Mouse (Mus musculus): Measurements from ENCODE around the gene Trmt13.
"Not testable (repeated sequence)": the region's sequence is repeated elsewhere in the genome, so short reads cannot be mapped to it uniquely, and the experiment has no call there.

Trmt13 gene

DNA sequence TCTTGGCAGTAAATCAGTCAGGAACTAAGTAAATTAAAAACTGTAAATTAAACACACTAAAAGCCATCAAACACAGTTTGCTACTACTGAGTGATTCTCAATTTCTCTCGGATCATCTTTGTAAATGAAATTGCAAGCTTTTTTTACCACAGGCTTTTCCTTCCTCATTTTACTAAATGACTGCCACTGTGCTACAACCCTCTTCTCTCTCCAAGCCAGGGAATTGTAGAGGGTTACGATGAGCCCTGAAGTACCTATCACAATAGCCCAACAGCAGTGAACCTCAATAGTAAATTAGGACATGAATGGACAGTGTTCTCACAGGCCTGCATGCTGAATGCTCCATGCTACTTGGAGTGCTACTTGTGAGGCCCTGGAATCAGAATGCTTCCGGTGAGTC, 19.7 kb upstream of the Trmt13 start:
- no peak for DNase-seq (ENCODE audit: low spot score)

DNA sequence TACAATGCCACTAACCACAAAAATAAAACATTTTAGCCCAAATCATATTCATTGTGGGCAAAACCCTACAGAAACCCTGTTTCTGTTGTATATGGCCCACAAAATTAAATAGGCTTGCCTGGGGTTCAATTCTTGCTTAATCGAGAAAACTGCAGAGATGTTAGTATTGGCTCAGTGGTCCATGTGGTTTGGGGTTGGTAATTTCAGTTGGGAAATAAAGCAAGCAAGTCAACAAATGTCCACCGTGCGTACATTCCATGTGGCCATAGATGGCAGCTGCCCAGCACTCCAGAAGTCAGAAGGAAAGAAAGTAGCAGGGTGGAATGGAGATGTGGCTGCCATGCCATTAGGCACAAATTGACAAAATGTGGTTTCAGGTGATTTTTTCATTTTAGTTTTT, 18.6 kb upstream of the Trmt13 start:
- DNase-seq (ENCODE audit: low spot score), result no peak

DNA sequence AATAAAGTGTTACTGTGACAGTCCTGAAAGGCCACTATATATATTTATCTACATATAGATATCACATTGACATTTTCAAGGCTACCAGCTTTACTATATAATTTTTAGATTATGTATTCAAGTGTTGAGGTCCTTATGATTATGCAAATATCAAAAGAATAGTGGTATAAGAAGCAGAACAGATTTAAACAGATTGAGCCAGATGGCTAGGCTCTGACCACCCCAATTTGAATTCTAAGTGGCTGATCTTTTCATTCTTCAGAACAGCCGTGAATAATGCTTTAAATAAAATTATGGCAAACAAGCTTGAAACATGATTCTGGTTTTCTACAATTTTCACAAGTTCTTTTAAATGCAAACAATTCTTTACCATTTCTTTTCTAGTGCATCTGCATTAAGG, 17.1 kb upstream of the Trmt13 start:
- DNase-seq (ENCODE audit: low spot score), result no peak

DNA sequence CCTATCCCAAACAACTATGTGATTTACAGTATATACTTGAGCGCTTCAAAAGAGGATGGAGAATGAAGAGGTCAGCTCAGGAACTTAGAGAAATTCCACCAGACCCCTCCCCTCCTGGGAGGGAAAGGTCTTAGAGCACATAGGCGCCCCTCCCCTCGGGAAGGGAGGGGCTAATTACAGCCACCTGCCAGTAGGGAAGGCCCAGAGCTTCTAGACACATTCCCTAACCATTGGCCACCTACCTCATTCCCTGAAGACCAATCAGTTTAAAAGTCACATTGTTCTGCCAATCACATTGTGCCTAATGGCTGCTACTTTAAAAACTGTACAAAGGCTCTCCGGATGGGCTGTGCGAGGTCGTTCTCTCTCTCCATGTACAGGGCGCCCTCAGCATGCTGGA, 8.3 kb upstream of the Trmt13 start:
- DNase-seq (ENCODE audit: low spot score), result no peak

DNA sequence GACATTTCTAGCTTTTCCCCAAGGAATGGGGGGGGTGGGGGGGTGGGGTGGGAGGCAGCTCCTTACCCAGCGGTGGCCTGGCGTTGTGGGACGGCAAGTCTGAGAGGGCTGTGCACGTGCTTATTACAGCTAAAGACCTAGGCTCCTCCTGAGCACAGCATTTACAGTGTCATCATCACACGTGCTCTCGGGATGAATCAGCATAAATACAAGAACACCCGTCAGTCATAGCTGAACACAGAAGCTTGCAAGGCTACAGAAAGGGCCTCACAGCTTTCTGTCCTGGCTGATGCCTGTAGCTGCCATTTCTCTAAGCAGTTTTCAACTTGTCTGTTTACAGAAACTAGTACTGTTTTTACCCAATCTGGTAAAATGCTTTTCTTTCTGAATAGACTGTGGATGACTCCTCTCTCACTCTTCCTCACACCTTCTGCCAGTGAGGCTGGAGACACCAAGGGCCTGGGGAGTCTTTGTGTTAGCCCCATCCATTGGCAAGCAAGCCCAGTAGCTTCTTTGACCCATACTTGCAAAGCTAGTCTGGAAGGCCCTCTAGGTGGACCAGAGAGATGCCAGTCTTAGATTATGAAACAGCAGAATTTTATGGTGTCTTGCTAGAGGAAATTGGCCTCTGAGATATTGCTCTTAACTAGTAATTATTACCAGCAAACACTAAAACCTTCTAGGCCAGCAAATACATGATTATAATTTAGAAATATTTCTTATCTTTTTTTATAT, 6.4 kb upstream of the Trmt13 start:
- DNase-seq (ENCODE audit: low spot score), result no peak

DNA sequence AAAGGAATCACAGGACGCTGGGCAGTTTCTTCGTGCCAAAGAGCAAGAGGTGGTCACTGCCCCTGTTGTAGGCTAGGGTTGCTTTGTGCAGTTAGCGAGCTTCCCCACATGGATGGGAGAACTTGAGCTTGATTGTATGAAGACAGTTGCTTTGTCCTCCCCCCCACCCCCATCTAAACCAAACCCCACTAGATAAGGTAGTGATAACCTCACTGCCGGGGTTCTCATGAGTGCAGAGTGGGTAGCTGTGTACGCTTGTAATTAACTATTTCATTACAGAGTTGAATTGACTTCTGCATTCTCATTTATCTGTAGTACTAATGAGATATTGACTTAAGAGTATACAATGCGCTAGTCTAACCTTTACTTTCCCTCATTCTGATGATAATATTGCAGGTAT, 4.5 kb upstream of the Trmt13 start:
- no peak for DNase-seq (ENCODE audit: low spot score)

DNA sequence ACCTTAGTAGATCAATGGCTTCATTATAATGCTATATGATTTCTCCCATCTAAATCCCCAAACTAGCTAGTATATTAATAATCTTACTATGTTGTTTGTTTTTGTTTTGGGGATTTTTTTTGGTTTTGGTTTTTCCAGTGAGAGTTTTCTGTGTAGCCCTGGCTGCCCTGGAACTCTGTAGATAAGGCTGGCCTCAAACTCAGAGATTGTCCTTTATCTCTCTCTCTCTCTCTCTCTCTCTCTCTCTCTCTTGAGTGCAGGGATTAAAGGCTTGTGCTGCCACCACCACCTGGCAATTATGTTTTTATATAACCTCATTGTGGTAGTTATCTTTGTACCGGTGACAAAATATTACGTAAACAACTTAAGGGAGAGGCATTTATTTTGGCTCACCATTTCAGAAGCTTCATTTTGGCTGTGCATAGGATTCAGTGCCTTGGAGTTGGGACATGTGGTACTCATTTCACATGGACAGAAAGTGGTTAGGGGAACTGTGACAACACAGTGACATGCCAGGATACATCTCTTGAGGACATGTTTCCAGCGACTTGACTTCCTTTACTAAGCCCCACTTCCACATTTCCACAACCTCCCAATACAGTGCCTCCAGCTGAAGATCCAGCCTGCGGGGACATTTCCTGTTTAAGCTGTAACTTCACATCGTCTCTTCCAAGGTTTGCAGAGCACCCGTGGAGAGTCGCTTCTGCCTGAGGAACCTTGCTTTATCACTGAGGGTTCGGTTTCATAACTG, 1.1 kb upstream of the Trmt13 start:
- no peak for DNase-seq (ENCODE audit: low spot score)

DNA sequence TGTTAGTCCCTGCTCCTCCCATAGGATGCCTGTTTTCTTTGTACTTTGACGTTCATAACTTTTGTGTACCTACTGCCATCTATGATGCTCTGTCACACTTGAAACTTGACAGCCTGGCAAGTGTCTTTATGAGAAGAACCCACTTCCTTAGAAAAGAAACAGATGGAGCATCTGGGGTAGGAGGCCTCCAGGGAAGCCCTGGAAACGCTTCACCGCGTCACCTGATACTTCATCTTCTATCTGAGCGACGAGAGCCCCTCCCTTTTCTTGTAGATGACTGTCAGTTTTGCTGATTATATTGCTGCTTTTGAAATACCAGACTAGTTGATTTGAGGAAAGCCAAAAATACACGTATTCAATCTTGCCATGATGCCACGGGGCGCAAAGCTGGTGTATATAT, 9.8 kb downstream of the Trmt13 start:
- DNase-seq (ENCODE audit: low spot score), result no peak

DNA sequence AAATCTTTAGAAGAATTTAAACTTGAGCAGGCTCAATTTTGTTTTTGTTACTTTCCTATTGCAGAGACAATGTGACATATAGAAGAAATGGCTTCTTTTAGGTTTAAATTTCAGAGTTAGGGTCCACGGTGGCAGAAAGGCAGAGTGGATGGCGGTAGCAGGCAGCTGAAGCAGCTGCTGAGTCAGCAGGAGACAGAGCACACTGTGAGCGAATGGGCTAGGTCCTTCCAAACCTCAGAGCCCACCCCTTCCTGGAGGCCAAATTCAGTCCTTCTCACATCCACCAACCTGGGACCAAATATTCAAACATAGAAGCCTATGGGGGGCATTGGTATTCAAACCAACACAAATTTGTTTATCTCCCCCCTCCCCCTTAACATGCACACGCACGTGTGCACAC, 12.6 kb downstream of the Trmt13 start:
- DNase-seq (ENCODE audit: low spot score), result no peak

DNA sequence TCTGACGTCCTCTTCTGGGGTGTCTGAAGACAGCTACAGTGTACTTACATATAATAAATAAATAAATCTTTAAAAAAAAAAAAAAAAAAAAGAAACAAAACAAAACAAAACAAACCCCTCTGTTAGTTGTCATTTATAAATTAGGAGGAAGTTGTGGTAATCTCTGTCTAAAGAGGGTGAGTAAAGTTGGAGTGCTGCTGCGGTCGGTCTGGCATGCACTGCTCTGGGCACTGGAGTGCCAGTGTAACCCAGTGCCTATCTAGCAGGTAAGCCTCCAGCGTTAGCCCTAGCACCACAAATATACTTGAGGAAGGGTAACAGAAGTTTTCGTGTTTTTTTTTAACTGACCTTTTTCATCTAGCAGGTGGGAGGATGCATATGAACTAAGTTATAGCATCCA, 13.4 kb downstream of the Trmt13 start:
- no peak for DNase-seq (ENCODE audit: low spot score)

DNA sequence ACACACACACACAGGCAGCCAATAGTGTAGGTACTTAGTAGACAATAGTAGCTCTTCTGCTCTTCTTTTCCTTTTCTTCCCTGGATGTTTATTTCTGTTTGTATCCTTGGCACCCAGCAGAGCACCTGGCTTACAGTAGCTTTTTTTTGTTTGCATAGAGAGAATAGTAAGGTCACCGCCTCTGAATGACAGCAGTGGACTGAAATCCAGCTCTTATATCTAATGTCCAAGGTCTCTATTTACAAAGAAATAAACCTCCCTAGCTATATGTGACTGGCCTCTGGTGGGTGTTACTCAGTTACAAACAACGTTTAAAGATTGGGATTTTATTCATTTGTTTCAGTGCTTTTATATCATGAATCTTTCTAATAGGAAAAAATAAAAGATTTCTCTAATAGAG, 14.7 kb downstream of the Trmt13 start:
- DNase-seq (ENCODE audit: low spot score), result no peak

DNA sequence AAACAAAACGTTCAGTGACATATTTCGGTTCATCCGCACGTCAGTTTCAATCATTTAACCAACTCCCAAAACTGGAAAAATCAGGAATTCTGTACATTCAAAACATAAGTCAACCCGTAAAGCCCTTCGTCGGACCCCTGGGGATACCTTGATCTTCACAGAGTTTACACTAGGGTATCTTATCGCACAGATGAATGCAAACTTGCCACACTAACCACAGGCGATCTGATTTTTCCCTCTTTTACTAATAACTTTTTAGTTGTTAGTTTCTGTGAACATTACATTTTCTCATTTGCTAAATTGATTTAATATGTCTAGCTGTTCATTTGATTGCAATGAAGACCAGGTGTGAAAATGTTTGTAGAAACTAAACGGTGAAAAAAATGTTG, 18.8 kb downstream of the Trmt13 start:
- no peak for DNase-seq (ENCODE audit: low spot score)

DNA sequence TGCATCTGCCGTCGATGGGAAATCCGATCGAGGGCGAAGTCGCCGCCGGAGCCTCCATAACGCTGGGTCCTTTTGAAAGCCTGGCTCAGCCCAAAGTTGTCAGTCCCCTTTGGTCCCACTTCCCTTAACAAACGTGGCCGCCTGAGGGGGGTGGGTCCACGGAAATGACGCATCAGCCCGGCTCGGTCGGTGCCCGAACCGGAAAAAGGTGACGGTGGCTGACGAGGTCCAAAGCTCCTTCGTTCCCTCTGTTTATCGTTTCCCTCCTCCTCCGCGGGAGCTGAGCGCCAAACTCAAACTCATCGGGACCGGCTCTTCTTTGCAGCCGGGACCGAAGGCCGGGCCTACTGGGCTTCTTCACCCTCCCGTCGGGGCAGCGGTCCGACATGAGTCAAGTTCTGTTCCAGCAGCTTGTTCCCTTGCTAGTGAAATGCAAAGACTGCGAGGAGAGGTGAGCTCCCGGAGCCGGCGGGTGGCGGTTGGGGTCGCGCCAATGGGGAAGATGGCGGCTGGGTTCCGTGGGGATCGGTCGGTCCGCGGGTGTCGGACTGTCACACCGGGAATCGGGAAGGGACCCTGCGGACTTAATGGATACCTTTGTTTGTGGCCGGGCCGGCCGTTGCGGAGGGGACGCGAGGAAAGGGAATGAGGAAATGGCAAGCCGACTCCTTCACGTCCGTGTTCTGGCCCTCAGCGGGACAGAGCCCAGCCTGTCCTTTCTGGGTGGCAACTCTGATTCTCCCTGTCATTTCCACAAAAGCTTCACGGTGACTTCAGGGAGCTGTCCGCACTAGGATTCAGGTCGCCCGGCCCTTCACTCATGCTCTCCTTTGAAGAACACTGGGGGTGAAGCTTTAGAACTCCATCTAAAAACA, 19.4 kb downstream of the Trmt13 start, which contains the start of gene Sass6:
Gene Sass6 (plus strand): TSS at position 255 of the 875 bp plus-strand sequence.
- DNase-seq (ENCODE audit: low spot score), result peak; percentile 95

DNA sequence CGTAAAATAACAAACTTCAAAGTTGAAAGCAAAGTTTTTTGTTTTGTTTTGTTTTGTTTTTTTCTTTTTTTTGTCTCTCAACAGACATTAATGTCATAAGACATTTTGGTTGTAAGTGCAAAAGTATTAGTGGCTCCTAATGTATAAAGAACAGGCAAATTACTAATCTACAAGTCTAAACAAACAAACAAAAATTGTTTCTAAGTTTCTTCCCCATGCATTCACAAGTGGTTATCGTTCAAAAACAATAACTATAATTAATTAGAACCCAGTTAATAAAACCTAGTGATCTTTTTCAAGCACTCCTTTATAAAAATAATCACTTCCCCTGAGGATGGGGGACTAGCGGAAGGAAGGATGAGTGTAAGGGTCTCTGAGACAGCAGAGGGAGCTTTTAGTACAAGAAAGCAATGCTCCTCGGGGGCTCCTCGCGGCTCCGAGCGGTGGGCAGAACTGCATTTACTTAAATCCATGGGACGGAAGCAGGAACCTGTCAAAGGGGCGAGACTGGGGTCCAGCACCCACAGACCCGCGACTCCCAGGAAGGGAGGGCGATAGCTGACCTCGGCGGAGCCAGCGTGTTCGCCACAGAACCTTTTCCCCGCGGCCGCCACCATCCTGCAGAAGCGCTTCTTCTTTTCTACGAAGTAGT, 20.2 kb downstream of the Trmt13 start:
- no peak for DNase-seq (ENCODE audit: low spot score)

DNA sequence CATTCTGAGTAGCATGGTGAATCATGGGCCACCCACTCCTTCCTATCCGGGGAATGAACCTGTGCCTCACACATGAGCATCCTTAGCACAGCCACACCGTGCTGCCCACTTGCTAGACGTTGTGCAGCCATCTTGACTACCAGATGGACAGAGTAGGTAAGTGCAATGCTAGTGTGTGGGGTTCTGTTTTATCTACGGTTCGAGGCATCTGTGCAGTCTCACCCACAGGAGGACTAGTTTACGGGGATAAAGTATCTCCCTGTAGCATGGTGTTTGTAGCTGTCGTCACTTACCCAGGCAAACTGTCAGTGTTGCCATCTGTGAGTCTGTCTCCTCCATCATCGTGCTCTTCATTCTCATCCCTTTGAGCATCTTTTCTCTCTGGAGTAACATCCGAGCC, 32.2 kb downstream of the Trmt13 start:
- DNase-seq (ENCODE audit: low spot score), result no peak

DNA sequence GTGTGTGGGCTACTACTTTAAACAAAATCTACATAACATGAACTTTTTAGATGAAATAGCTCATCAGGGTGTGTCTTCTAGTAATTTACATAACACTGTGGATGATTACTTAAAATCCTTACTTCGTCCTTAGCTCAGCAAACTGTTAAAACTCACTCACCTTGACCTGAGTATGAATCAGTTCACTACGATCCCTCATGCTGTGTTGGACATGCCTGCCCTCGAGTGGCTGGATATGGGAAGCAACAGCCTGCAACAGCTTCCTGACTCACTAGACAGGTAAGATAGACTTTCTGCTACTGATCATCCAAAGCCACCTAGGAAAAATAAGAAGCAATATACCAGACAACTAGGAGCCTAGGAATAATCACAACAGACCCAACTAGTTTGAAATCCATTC, 37.1 kb downstream of the Trmt13 start:
- DNase-seq (ENCODE audit: low spot score), result no peak

DNA sequence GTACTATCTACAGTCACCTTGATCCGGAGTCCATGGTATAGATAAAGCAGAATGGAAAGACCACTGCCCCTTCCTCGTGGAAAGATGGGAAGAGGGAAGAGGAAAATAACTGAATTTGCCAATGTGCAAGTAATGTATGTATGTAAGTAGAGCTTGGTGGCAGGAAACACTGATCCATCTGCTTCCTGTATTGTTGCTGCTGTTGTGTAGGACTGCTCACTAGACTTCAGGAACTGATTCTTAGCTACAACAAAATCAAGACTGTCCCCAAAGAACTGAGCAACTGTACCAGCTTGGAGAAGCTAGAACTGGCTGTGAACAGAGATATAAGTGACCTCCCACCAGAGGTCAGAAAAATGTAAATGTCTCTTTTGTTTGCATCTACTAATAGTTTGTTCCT, 43.8 kb downstream of the Trmt13 start:
- DNase-seq (ENCODE audit: low spot score), result no peak

DNA sequence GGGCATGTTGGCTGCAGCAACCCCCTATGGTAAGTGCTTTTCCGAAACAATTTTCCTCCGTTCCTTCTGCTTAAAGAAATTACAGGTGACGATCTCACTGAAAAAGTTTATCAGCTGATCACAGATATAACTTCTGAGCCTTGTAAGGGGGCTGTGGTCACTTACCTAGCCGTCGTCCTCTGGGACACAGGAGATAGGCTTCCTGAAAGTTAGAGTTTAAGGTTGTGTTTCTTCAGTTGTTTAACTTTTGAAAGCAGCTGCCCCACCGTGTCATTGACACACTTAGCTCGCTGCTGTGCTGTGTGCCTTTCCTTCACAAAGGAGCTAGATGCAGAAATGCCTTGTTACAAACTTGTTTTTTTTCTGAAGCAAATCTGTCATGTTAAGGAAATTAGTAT, 51.3 kb downstream of the Trmt13 start:
- DNase-seq (ENCODE audit: low spot score), result no peak

DNA sequence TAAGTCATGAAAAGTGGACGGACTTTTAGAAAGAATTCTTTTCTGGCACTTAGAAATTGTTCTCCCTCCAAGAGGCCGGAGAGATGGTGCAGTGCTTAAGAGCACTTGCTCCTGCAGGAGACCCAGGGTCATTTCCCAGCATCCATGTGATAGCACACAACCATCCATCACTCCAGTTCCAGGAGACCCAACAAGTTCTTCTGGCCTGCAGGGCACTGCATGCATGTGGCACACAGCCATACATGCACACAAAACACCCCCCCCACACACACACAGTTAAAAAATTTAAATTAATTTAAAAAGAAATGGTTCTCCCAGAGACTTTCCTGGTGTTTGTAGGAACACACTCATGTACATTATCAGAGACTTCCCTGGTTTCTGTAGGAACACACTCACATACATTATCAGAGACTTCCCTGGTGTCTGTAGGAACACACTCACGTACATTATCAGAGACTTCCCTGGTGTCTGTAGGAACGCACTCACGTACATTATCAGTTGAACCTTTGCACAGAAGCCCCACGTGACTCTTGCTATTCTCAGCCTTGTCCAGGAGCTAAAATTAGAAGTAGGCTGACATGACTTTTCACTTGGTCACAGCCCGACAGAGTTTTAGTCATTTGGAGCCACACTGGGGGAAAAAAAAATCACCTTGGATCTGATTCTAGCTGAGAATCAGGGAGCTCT, 51.8 kb downstream of the Trmt13 start, which contains the start of gene Lrrc39:
Gene Lrrc39 (plus strand): TSS at position 566 of the 687 bp plus-strand sequence.
- DNase-seq (ENCODE audit: low spot score), result peak; percentile 47

DNA sequence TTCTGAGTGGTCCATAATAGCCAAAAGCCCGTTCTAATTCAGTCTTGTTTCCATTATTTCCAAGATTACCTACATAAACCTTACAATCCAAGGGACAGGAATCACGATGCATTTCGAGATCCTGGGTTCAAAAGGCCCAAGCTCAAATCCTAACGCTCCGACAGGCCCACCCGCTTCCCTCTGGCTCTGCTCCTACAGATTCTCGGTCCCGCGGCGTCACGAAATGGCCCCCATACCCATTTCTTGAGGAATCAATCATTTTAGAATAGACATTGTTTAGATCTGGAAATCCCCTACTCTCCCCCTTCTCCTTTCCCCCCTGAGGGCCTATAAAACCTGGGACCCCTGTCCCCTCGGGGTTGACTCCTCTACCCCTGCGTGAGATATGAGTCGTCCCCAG, 53.1 kb downstream of the Trmt13 start:
- not testable (repeated sequence) for DNase-seq (ENCODE audit: low spot score)

DNA sequence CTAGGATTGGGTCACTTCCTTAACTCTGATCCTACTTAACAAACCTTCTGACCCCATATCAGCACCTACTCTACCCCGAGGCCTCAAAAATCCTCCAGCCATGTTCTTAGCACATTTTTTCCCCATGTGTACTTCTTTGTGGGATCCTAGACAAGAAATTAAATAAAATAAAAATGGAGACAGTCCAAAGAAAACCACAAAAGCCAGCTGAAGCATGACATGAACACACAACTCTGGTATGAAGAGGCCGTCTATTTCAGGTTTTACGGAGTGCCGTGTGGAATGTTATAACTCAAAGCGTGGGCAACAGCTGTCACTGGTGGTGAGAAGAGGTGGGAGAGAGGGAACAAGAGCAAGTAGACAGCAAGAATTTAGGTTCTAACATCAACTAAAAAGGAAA, 63.0 kb downstream of the Trmt13 start:
- no peak for DNase-seq (ENCODE audit: low spot score)

DNA sequence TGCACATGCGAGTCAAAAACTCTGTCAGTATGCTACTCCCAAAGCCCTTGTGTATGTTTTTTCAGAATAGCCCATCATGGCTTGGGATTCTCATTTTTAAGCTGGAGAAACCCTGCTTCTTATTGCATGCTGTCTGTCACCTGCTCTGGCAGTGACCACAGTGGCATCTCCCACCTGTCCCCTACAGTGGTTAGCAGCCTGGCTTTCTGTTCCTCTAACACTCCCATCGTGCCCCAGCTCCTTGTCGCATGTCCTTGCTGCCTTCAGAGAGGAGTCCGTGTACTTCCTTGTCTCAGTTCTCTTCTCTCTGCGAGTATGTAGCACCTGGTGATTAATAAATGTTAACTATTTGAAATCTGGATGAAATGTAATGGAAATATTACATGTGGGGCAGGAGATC, 67.0 kb downstream of the Trmt13 start:
- DNase-seq (ENCODE audit: low spot score), result no peak

Data from spleen, adult 12 weeks (tissue).